Mouse (Mus musculus): ENCODE data around the gene Taf11. TPM values are rescaled to one million over a fixed set of nuclear protein-coding genes. Genes with fewer than 3 reads are reported as not detected.

Taf11 gene
- polyA plus RNA-seq, 1 experiment from 2014 or later, result 47.1 TPM

DNA sequence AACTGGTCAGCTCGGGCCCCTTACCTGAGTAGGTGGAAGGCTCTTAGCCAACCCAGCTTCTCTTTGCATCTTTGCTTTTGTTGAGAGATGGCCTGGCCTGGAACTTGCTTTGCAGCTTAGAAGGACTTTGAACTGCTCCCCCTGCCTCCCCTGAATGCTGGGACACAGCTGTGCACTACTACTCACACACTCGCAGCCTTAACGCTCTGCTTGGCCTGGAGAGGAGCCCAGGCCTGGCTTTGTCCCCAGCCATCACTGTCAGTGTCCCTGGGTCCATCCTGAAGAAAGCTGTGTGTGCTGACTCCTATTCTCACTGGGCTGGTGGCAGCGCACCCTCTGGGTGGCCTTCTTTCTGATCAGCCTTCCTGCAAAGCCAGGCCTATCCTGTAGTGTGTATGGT lies 11.0 kb upstream of the Taf11 start:
- Histone ChIP-seq H3K27ac (replicated peaks in 1 of 2; ENCODE audit: control insufficient read depth in 1 of 2, insufficient read depth in 1 of 2, low read depth in 2 of 2, low read length in 2 of 2) (no peak overlapping the region), H3K4me3 (ENCODE audit: control insufficient read depth in 1 of 2, insufficient read depth in 1 of 2, low read depth in 1 of 2, low read length in 2 of 2) (no peak overlapping the region), H3K4me2 (ENCODE audit: low read length) (no peak overlapping the region), H3K4me1 (ENCODE audit: control insufficient read depth in 2 of 2, insufficient read depth in 2 of 2, low read length in 2 of 2) (peaks cover 5 to 24% of the 10 kb centered on the region in 2 experiments; a peak in 3 of 4 replicates), H3K9ac (ENCODE audit: low read length) (no peak overlapping the region), H3K36me3 (ENCODE audit: control insufficient read depth, insufficient read depth, low read length) (no peaks in the 10 kb centered on the region), H3K27me3 (ENCODE audit: control insufficient read depth, insufficient read depth, low read length) (no peaks in the 10 kb centered on the region), H3K9me3 (ENCODE audit: control insufficient read depth, low read length) (no peaks in the 10 kb centered on the region)
- no peak for ATAC-seq (ENCODE audit: insufficient number of reproducible peaks, insufficient read depth, low FRiP score, low read depth)
- 77% methylated on average over 4 of the region's 4 CpGs for WGBS

DNA sequence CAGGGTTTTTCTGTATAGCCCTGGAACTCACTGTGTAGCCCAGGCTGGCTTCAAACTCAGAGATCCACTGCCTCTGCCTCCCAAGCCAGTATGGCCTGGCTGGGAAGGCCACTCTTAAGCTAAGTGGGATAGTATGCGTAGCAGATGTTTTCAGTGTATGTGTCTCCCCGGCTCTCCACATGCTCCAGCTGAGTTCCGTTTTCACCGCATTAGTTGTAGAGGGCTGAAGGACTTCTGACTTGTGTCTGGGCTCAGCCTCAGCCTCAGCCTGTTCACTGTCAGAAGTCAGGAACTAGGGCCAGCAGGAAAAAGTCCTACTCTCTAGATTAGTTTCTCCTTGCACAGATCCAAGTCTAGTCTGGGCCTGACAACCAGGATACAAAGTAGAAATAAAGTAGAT lies 6.7 kb upstream of the Taf11 start:
- ATAC-seq (ENCODE audit: insufficient number of reproducible peaks, insufficient read depth, low FRiP score, low read depth), result no peak
- Histone ChIP-seq H3K36me3 (ENCODE audit: control insufficient read depth, insufficient read depth, low read length) (peaks cover 13% of the 10 kb centered on the region; the same call in 1 of the 2 replicates), H3K27ac (replicated peaks in 1 of 2; ENCODE audit: control insufficient read depth in 1 of 2, insufficient read depth in 1 of 2, low read depth in 2 of 2, low read length in 2 of 2) (0 out of 4 replicates have a peak overlapping the region, but pooled peaks of 1 of the 2 experiments have one; percentile 17), H3K9ac (ENCODE audit: low read length) (no peak overlapping the region), H3K4me1 (ENCODE audit: control insufficient read depth in 2 of 2, insufficient read depth in 2 of 2, low read length in 2 of 2) (peaks cover 2 to 18% of the 10 kb centered on the region in 2 experiments; a peak in 3 of 4 replicates), H3K4me3 (ENCODE audit: control insufficient read depth in 1 of 2, insufficient read depth in 1 of 2, low read depth in 1 of 2, low read length in 2 of 2) (no peak overlapping the region), H3K27me3 (ENCODE audit: control insufficient read depth, insufficient read depth, low read length) (no peaks in the 10 kb centered on the region), H3K9me3 (ENCODE audit: control insufficient read depth, low read length) (no peaks in the 10 kb centered on the region), H3K4me2 (ENCODE audit: low read length) (no peak overlapping the region)
- WGBS, result 45% methylated on average over 4 of the region's 4 CpGs

DNA sequence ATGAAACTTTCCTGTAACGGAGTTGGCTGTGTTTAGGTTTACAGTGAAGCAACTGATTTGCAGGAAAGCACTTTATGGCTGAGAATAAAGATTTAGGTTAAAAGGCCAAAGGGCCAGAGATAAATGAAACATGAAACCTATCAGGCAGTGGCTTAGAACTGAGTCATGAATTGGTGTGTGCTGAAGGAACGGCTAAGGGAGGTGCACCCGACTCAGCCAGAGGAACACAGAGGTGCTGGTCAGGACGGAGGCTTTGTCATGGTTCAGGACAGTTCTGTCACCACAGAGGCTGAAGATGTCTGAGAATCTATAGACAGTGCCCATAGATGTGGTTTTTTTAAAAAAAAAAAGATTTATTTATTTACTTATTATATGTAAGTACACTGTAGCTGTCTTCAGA lies 5.1 kb upstream of the Taf11 start:
- H3K27me3 ChIP-seq (ENCODE audit: control insufficient read depth, insufficient read depth, low read length), result no peaks in the 10 kb centered on the region

GRCm38 (mm10) chr17:27911371-27911770 lies 1.7 kb upstream of the Taf11 start:
- no peak for ATAC-seq (ENCODE audit: insufficient number of reproducible peaks, insufficient read depth, low FRiP score, low read depth)
- peaks cover 13% of the 10 kb centered on the region; the same call in 1 of the 2 replicates for H3K36me3 ChIP-seq (ENCODE audit: control insufficient read depth, insufficient read depth, low read length)
- H3K27me3 ChIP-seq (ENCODE audit: control insufficient read depth, insufficient read depth, low read length), result no peaks in the 10 kb centered on the region
- peaks cover 2 to 24% of the 10 kb centered on the region in 2 experiments for H3K4me1 ChIP-seq (ENCODE audit: control insufficient read depth in 2 of 2, insufficient read depth in 2 of 2, low read length in 2 of 2)
- H3K27ac ChIP-seq (replicated peaks in 1 of 2; ENCODE audit: control insufficient read depth in 1 of 2, insufficient read depth in 1 of 2, low read depth in 2 of 2, low read length in 2 of 2), result no peak overlapping the region
- no peak overlapping the region for H3K9ac ChIP-seq (ENCODE audit: low read length)
- no peaks in the 10 kb centered on the region for H3K9me3 ChIP-seq (ENCODE audit: control insufficient read depth, low read length)
- 86% methylated on average over 7 of the region's 7 CpGs for WGBS
- no peak overlapping the region for H3K4me2 ChIP-seq (ENCODE audit: low read length)
- H3K4me3 ChIP-seq (ENCODE audit: control insufficient read depth in 1 of 2, insufficient read depth in 1 of 2, low read depth in 1 of 2, low read length in 2 of 2), result no peak overlapping the region

More for the DNA sequence above, 5.1 kb upstream of the Taf11 start:
- Histone ChIP-seq H3K36me3 (ENCODE audit: control insufficient read depth, insufficient read depth, low read length) (peaks cover 13% of the 10 kb centered on the region; the same call in 1 of the 2 replicates), H3K9ac (ENCODE audit: low read length) (no peak overlapping the region), H3K9me3 (ENCODE audit: control insufficient read depth, low read length) (no peaks in the 10 kb centered on the region), H3K4me2 (ENCODE audit: low read length) (no peak overlapping the region), H3K27ac (replicated peaks in 1 of 2; ENCODE audit: control insufficient read depth in 1 of 2, insufficient read depth in 1 of 2, low read depth in 2 of 2, low read length in 2 of 2) (no peak overlapping the region), H3K4me1 (ENCODE audit: control insufficient read depth in 2 of 2, insufficient read depth in 2 of 2, low read length in 2 of 2) (peaks cover 2 to 22% of the 10 kb centered on the region in 2 experiments), H3K4me3 (ENCODE audit: control insufficient read depth in 1 of 2, insufficient read depth in 1 of 2, low read depth in 1 of 2, low read length in 2 of 2) (no peak overlapping the region)
- 76% methylated on average over 4 of the region's 4 CpGs for WGBS
- no peak for ATAC-seq (ENCODE audit: insufficient number of reproducible peaks, insufficient read depth, low FRiP score, low read depth)

GRCm38 (mm10) chr17:27908888-27909621 lies 589 bp downstream of the Taf11 start, which contains the start of gene Anks1:
TSS of gene Anks1 (plus strand) at chr17:27909306.
- H3K4me3 ChIP-seq (ENCODE audit: control insufficient read depth in 1 of 2, insufficient read depth in 1 of 2, low read depth in 1 of 2, low read length in 2 of 2), result peak within 1 kb of the TSS; percentile 71 to 100
- peak within 1 kb of the TSS; percentile 91 for H3K9ac ChIP-seq (ENCODE audit: low read length)
- H3K36me3 ChIP-seq (ENCODE audit: control insufficient read depth, insufficient read depth, low read length), result peaks cover 24% of the 10 kb centered on the region
- ATAC-seq (ENCODE audit: insufficient number of reproducible peaks, insufficient read depth, low FRiP score, low read depth), result peak; percentile 88
- H3K27ac ChIP-seq (replicated peaks in 1 of 2; ENCODE audit: control insufficient read depth in 1 of 2, insufficient read depth in 1 of 2, low read depth in 2 of 2, low read length in 2 of 2), result peak within 1 kb of the TSS; percentile 74 to 86
- no peaks in the 10 kb centered on the region for H3K27me3 ChIP-seq (ENCODE audit: control insufficient read depth, insufficient read depth, low read length)
- H3K4me2 ChIP-seq (ENCODE audit: low read length), result peak within 1 kb of the TSS; percentile 85
- H3K9me3 ChIP-seq (ENCODE audit: control insufficient read depth, low read length), result no peaks in the 10 kb centered on the region
- peaks cover 2 to 26% of the 10 kb centered on the region in 2 experiments for H3K4me1 ChIP-seq (ENCODE audit: control insufficient read depth in 2 of 2, insufficient read depth in 2 of 2, low read length in 2 of 2)
- under 1% methylated on average over 52 of the region's 78 CpGs for WGBS

- peak; percentile 41; the same call in 1 of the 2 replicates for ATAC-seq (ENCODE audit: insufficient number of reproducible peaks, insufficient read depth, low FRiP score, low read depth)
- peaks cover 24% of the 10 kb centered on the region for H3K36me3 ChIP-seq (ENCODE audit: control insufficient read depth, insufficient read depth, low read length)
- H3K4me3 ChIP-seq (ENCODE audit: control insufficient read depth in 1 of 2, insufficient read depth in 1 of 2, low read depth in 1 of 2, low read length in 2 of 2), result peak overlapping the region; percentile 71 to 100
- H3K4me2 ChIP-seq (ENCODE audit: low read length), result peak overlapping the region; percentile 85
- H3K27ac ChIP-seq (replicated peaks in 1 of 2; ENCODE audit: control insufficient read depth in 1 of 2, insufficient read depth in 1 of 2, low read depth in 2 of 2, low read length in 2 of 2), result peak overlapping the region; percentile 74 to 86
- H3K9ac ChIP-seq (ENCODE audit: low read length), result peak overlapping the region; percentile 91
- no peaks in the 10 kb centered on the region for H3K9me3 ChIP-seq (ENCODE audit: control insufficient read depth, low read length)
- peaks cover 2 to 26% of the 10 kb centered on the region in 2 experiments for H3K4me1 ChIP-seq (ENCODE audit: control insufficient read depth in 2 of 2, insufficient read depth in 2 of 2, low read length in 2 of 2)
- no peaks in the 10 kb centered on the region for H3K27me3 ChIP-seq (ENCODE audit: control insufficient read depth, insufficient read depth, low read length)
- WGBS, result 0% methylated on average over 12 of the region's 12 CpGs
Observed at GRCm38 (mm10) chr17:27908206-27908887, 1.3 kb downstream of the Taf11 start.

GRCm38 (mm10) chr17:27907512-27908205 lies 2.0 kb downstream of the Taf11 start:
- H3K4me3 ChIP-seq (ENCODE audit: control insufficient read depth in 1 of 2, insufficient read depth in 1 of 2, low read depth in 1 of 2, low read length in 2 of 2), result peak overlapping the region; percentile 71 to 100
- H3K4me2 ChIP-seq (ENCODE audit: low read length), result peak overlapping the region; percentile 85
- no peaks in the 10 kb centered on the region for H3K9me3 ChIP-seq (ENCODE audit: control insufficient read depth, low read length)
- H3K36me3 ChIP-seq (ENCODE audit: control insufficient read depth, insufficient read depth, low read length), result peaks cover 25% of the 10 kb centered on the region
- H3K27ac ChIP-seq (replicated peaks in 1 of 2; ENCODE audit: control insufficient read depth in 1 of 2, insufficient read depth in 1 of 2, low read depth in 2 of 2, low read length in 2 of 2), result peak overlapping the region; percentile 77 to 86
- H3K9ac ChIP-seq (ENCODE audit: low read length), result peak overlapping the region; percentile 91
- H3K4me1 ChIP-seq (ENCODE audit: control insufficient read depth in 2 of 2, insufficient read depth in 2 of 2, low read length in 2 of 2), result peaks cover 2 to 26% of the 10 kb centered on the region in 2 experiments
- ATAC-seq (ENCODE audit: insufficient number of reproducible peaks, insufficient read depth, low FRiP score, low read depth), result peak; percentile 52; the same call in 1 of the 2 replicates
- no peaks in the 10 kb centered on the region for H3K27me3 ChIP-seq (ENCODE audit: control insufficient read depth, insufficient read depth, low read length)
- under 1% methylated on average over 45 of the region's 45 CpGs for WGBS
